Mouse (Mus musculus) erythroblast, embryonic 14.5 days (primary cell): ENCODE data around the gene Fli1.

ENCODE experiments used
- GATA1 ChIP-seq: IDR thresholded peaks from 2 replicates; pipeline ENCODE4 v1.6.1; 2012; ENCODE audit warnings: low read length, inconsistent platforms, mixed read lengths
- TAL1 ChIP-seq: IDR thresholded peaks from 3 replicates; pipeline ENCODE4 v1.6.1; 2012; ENCODE audit warnings: low read length, inconsistent platforms, mixed read lengths

DNA sequence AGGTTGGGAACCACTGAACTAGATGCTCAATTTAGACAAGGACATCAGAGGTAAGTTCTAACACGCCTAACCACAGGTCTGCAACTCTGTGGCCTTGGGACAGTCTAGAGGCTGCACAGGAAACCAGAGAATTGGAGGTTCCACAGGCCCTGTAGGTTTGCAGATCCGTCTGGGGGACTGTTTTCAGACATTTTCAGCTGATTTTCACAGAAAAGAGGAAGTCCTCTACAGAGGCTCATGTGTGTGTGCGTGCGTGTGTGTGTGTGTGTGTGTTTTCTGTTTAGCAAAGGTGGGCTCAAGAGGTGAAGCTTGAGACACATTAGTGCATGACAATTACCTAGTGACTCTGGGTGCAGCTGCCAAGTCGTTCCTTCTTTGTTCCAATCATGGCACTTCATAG, 151.6 kb downstream of the Fli1 start:
- TF ChIP-seq TAL1 (no peak), GATA1 (no peak)
